Mouse (Mus musculus): ENCODE measurements around the gene Krt73. TPM values are rescaled to one million over a fixed set of nuclear protein-coding genes. Genes with fewer than 3 reads are reported as not detected.

The Krt73 gene
- not detected in 2 replicates for polyA plus RNA-seq (2012; rRNA removed; ENCODE audit: low replicate concordance)

GRCm38 (mm10) chr15:101802296-101802835, at the start of gene Krt73:
TSS of gene Krt73 (minus strand) at chr15:101802346.

GRCm38 (mm10) chr15:101850694-101851093, 48.5 kb upstream of the Krt73 start, which contains the start of gene Krt1:
TSS of gene Krt1 (minus strand) at chr15:101850794.

DNA sequence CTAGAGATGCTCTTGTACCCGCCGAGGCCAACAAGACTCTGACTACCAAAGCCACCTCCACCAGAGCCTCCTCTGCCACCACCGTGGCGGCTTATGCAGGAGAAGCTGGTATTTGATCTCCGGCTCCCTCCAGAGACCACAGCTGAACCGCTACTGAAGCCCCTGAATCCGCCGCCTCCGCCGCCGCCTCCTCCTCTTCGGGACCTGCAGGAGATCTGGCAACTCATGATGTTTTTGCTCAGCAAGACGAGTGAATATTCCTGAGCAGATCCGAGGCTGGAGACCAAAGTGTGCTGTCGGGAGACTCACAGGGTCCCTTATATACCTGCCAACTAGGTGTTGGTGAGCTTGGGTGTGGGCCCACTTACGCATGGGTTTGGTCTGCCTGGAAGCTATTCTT, 15.7 kb upstream of the Krt73 start, which contains the start of gene Krt2:
TSS of gene Krt2 (minus strand) at position 295 of the 400 bp plus-strand sequence.

GRCm38 (mm10) chr15:101786360-101786759, 15.8 kb downstream of the Krt73 start, which contains the start of gene Krt72:
TSS of gene Krt72 (minus strand) at chr15:101786460.

Other genes starting within 250 kb of the Krt73 start
- 0.84 TPM in 1 of 2 replicates, not detected in the other for gene Krt90, start 239.4 kb downstream of the Krt73 start, polyA plus RNA-seq (2012; rRNA removed; ENCODE audit: low replicate concordance)
- gene Krt75, start 228.4 kb downstream of the Krt73 start, polyA plus RNA-seq (2012; rRNA removed; ENCODE audit: low replicate concordance) = not detected in 2 replicates
- not detected in 2 replicates for gene Gm5414, start 174.2 kb downstream of the Krt73 start, polyA plus RNA-seq (2012; rRNA removed; ENCODE audit: low replicate concordance)
- gene Gm5478, start 155.0 kb downstream of the Krt73 start, polyA plus RNA-seq (2012; rRNA removed; ENCODE audit: low replicate concordance) = not detected in 2 replicates
- gene Krt6b, start 122.1 kb downstream of the Krt73 start, polyA plus RNA-seq (2012; rRNA removed; ENCODE audit: low replicate concordance) = not detected in 2 replicates
- gene Krt6a, start 108.0 kb downstream of the Krt73 start, polyA plus RNA-seq (2012; rRNA removed; ENCODE audit: low replicate concordance) = not detected in 2 replicates
- 0.07 and 3.5 TPM in 2 replicates for gene Krt5, start 89.4 kb downstream of the Krt73 start, polyA plus RNA-seq (2012; rRNA removed; ENCODE audit: low replicate concordance)
- not detected in 2 replicates for gene Krt71, start 59.2 kb downstream of the Krt73 start, polyA plus RNA-seq (2012; rRNA removed; ENCODE audit: low replicate concordance)
- gene Krt72, start 15.9 kb downstream of the Krt73 start, polyA plus RNA-seq (2012; rRNA removed; ENCODE audit: low replicate concordance) = not detected in 2 replicates
- 0.10 TPM in 1 of 2 replicates, not detected in the other for gene Krt2, start 15.8 kb upstream of the Krt73 start, polyA plus RNA-seq (2012; rRNA removed; ENCODE audit: low replicate concordance)
- gene Krt1, start 48.4 kb upstream of the Krt73 start, polyA plus RNA-seq (2012; rRNA removed; ENCODE audit: low replicate concordance) = 0.08 TPM in 1 of 2 replicates, not detected in the other
- not detected in 2 replicates for gene Krt77, start 67.4 kb upstream of the Krt73 start, polyA plus RNA-seq (2012; rRNA removed; ENCODE audit: low replicate concordance)
- gene Krt76, start 90.6 kb upstream of the Krt73 start, polyA plus RNA-seq (2012; rRNA removed; ENCODE audit: low replicate concordance) = 0.13 TPM in 1 of 2 replicates, not detected in the other
- 0.07 and 0.53 TPM in 2 replicates for gene Krt4, start 122.4 kb upstream of the Krt73 start, polyA plus RNA-seq (2012; rRNA removed; ENCODE audit: low replicate concordance)
- 2.7 and 9.0 TPM in 2 replicates for gene Krt79, start 138.0 kb upstream of the Krt73 start, polyA plus RNA-seq (2012; rRNA removed; ENCODE audit: low replicate concordance)
- 0.06 TPM in 2 replicates for gene Krt78, start 151.9 kb upstream of the Krt73 start, polyA plus RNA-seq (2012; rRNA removed; ENCODE audit: low replicate concordance)
- 2.4 and 188 TPM in 2 replicates for gene Krt8, start 202.1 kb upstream of the Krt73 start, polyA plus RNA-seq (2012; rRNA removed; ENCODE audit: low replicate concordance)
- gene Krt18, start 225.8 kb upstream of the Krt73 start, polyA plus RNA-seq (2012; rRNA removed; ENCODE audit: low replicate concordance) = 1.2 and 88.2 TPM in 2 replicates